Mouse (Mus musculus): ENCODE results near the gene Gm3424. TPM values are rescaled to one million over a fixed set of nuclear protein-coding genes. Genes with fewer than 3 reads are reported as not detected.

The Gm3424 gene
- not detected in 2 replicates for polyA plus RNA-seq (2021; fragmentation: Nextera tagmentation)
- long read RNA-seq, experiment 1: 0 reads
- long read RNA-seq, experiment 2: 0 reads

DNA sequence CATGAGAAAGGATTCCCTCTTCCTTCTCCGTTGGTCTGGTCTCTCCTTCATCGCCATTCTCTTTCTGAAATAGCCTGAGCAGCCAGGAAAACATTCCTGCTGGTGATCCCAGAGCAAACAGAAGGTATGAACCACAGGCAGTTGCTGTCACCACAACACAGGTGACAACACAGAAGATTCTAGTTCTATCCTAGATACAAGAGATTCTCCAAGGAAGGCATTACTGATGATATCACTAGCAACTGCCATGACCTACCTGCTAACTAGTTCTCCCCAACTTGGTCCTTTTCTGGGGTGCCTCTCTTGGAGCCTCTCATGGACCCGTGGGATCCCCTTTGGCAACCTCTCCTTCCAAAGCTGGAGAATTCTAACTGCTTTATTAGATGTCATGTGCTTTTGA is at the start of gene Gm3424:
Gene Gm3424, minus strand, starts transcription at position 101 of the 400 bp plus-strand sequence.

DNA sequence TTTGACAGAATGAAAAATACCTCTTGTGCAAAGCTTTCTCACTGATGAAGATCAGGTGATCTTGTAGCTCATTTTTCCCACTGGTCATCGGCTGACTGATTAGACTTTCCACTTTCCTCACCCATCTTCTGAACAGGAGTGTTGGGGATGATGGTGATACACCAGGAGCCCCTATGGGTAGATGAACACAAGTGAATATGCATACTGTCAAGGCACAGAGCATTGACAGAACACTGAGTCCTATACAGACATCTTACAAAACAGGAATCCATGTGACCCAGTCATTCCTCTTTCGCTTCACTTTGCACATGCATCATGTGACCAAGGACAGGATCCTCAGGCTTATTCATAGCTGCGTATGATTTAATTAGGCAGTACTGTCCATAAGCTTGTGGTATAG is 22.2 kb downstream of the Gm3424 start, which contains the start of gene Gm3383:
Gene Gm3383, minus strand, starts transcription at position 101 of the 400 bp plus-strand sequence.

Other genes starting within 250 kb of the Gm3424 start
- gene Gm8265, start 197.3 kb downstream of the Gm3424 start, polyA plus RNA-seq (2021; fragmentation: Nextera tagmentation): not detected in 2 replicates
- not detected in 2 replicates for gene Gm9603, start 142.9 kb downstream of the Gm3424 start, polyA plus RNA-seq (2021; fragmentation: Nextera tagmentation)
- gene Gm3373, start 88.8 kb downstream of the Gm3424 start, polyA plus RNA-seq (2021; fragmentation: Nextera tagmentation): 0.10 and 0.20 TPM in 2 replicates
- gene Gm3383, start 22.3 kb downstream of the Gm3424 start, polyA plus RNA-seq (2021; fragmentation: Nextera tagmentation): 0.41 and 1.2 TPM in 2 replicates
- 0.15 and 0.31 TPM in 2 replicates for gene Gm8237, start 50.1 kb upstream of the Gm3424 start, polyA plus RNA-seq (2021; fragmentation: Nextera tagmentation)
- 0.33 and 0.58 TPM in 2 replicates for gene Gm3248, start 131.4 kb upstream of the Gm3424 start, polyA plus RNA-seq (2021; fragmentation: Nextera tagmentation)
- not detected in 2 replicates for gene Gm3453, start 148.8 kb upstream of the Gm3424 start, polyA plus RNA-seq (2021; fragmentation: Nextera tagmentation)
- not detected in 2 replicates for gene Gm6337, start 227.9 kb upstream of the Gm3424 start, polyA plus RNA-seq (2021; fragmentation: Nextera tagmentation)

All from left cerebral cortex, adult 6 months (tissue).